Mouse (Mus musculus) CH12.LX (cell line): ENCODE results near the gene Me3. TPM values are rescaled to one million over a fixed set of nuclear protein-coding genes. Genes with fewer than 3 reads are reported as not detected.

ENCODE experiments used
- DNase-seq: peaks from one replicate; pipeline ENCODE4 v3.0.0-alpha.2; 2013; ENCODE audit errors: extremely low read depth
- H3K27ac ChIP-seq: 2 replicates; pipeline ENCODE4 v1.5.1; 2012; ENCODE audit warnings: low read depth, mild to moderate bottlenecking, control low read depth, moderate library complexity; ENCODE audit not compliant: insufficient read depth
- H3K27me3 ChIP-seq: replicated peaks from 2 replicates; pipeline ENCODE3; 2012; ENCODE audit warnings: inconsistent platforms
- H3K36me3 ChIP-seq, 2 experiments: replicated peaks in 1 of 2; 2 replicates each; pipeline versions ENCODE3 to v1.6.1; 2012; ENCODE audit warnings: inconsistent platforms in 1 of 2, low read length in 1 of 2, mild to moderate bottlenecking in 1 of 2, mixed read lengths in 1 of 2, moderate library complexity in 1 of 2; ENCODE audit not compliant: control insufficient read depth in 1 of 2, insufficient read depth in 1 of 2
- H3K4me1 ChIP-seq, 2 experiments: 2 replicates each; pipeline ENCODE4 v1.6.1; 2012; ENCODE audit warnings: inconsistent platforms in 1 of 2, moderate library complexity in 1 of 2; ENCODE audit not compliant: insufficient read depth in 2 of 2, control insufficient read depth in 1 of 2
- H3K4me2 ChIP-seq: 2 replicates; pipeline ENCODE4 v1.6.1; 2012; ENCODE audit warnings: low read depth, mild to moderate bottlenecking, control low read depth; ENCODE audit not compliant: poor library complexity, insufficient read depth, severe bottlenecking
- H3K4me3 ChIP-seq, 3 experiments: fragments of 150-350 bp in 1 of 3; sonication (generic) in 1 of 3; replicated peaks in 1 of 3; 2 replicates each; pipeline versions ENCODE3 to v1.5.1; 2011 to 2012; ENCODE audit warnings: low read depth in 2 of 3, low read length in 2 of 3, mild to moderate bottlenecking in 2 of 3, moderate library complexity in 2 of 3, control low read depth in 1 of 3, improper control_type of control experiment in 1 of 3, inconsistent platforms in 1 of 3, mixed read lengths in 1 of 3; ENCODE audit not compliant: poor library complexity in 1 of 3
- H3K79me2 ChIP-seq: replicated peaks from 2 replicates; pipeline ENCODE4 v1.6.1; 2012; ENCODE audit warnings: mild to moderate bottlenecking, moderate library complexity; ENCODE audit not compliant: control insufficient read depth, poor library complexity, insufficient read depth, severe bottlenecking; ENCODE audit errors: extremely low read depth
- H3K9ac ChIP-seq: 2 replicates; pipeline ENCODE4 v1.6.1; 2012; ENCODE audit warnings: low read depth, mild to moderate bottlenecking, control low read depth, moderate library complexity; ENCODE audit not compliant: insufficient read depth
- H3K9me3 ChIP-seq: replicated peaks from 2 replicates; pipeline ENCODE3; 2012; ENCODE audit warnings: low read length, inconsistent platforms, mixed read lengths
- BHLHE40 ChIP-seq: IDR thresholded peaks from 2 replicates; pipeline ENCODE4 v1.6.1; 2011; ENCODE audit warnings: mild to moderate bottlenecking, low read depth, low read length, improper control_type of control experiment
- CHD2 ChIP-seq: IDR thresholded peaks from 2 replicates; pipeline ENCODE4 v1.6.1; 2011; ENCODE audit warnings: low read length, improper control_type of control experiment
- E2F4 ChIP-seq: IDR thresholded peaks from 2 replicates; pipeline ENCODE4 v1.6.1; 2011; ENCODE audit warnings: low read depth, low read length, improper control_type of control experiment; ENCODE audit not compliant: insufficient replicate concordance
- GABPA ChIP-seq: IDR thresholded peaks from 2 replicates; pipeline ENCODE4 v1.6.1; 2012; ENCODE audit warnings: low read depth, low read length, improper control_type of control experiment, inconsistent platforms; ENCODE audit not compliant: insufficient replicate concordance
- IRF4 ChIP-seq: IDR thresholded peaks from 2 replicates; pipeline ENCODE4 v1.6.1; 2014; ENCODE audit warnings: low read depth, mild to moderate bottlenecking, inconsistent platforms, low read length, improper control_type of control experiment
- JUND ChIP-seq: conservative IDR thresholded peaks from 2 replicates; pipeline ENCODE4 v1.6.1; 2011; ENCODE audit warnings: low read depth, low read length, improper control_type of control experiment
- MEF2A ChIP-seq: IDR thresholded peaks from 2 replicates; pipeline ENCODE4 v1.6.1; 2014; ENCODE audit warnings: low read depth, mild to moderate bottlenecking, inconsistent platforms, low read length, improper control_type of control experiment, borderline replicate concordance
- NELFE ChIP-seq: IDR thresholded peaks from 2 replicates; pipeline ENCODE4 v1.6.1; 2011; ENCODE audit warnings: low read depth, low read length, improper control_type of control experiment
- PAX5 ChIP-seq: IDR thresholded peaks from 2 replicates; pipeline ENCODE4 v1.6.1; 2012; ENCODE audit warnings: low read length, inconsistent platforms, mixed read lengths
- POLR2AphosphoS2 ChIP-seq: IDR thresholded peaks from 2 replicates; pipeline ENCODE4 v1.6.1; 2011; ENCODE audit warnings: low read depth, low read length, improper control_type of control experiment
- RCOR1 ChIP-seq: conservative IDR thresholded peaks from 2 replicates; pipeline ENCODE4 v1.6.1; 2012; ENCODE audit warnings: low read depth, mild to moderate bottlenecking, inconsistent platforms, low read length, improper control_type of control experiment
- ZMIZ1 ChIP-seq: IDR thresholded peaks from 2 replicates; pipeline ENCODE4 v1.6.1; 2012; ENCODE audit warnings: low read depth, mild to moderate bottlenecking, inconsistent platforms, low read length, improper control_type of control experiment
- ZNF384 ChIP-seq: IDR thresholded peaks from 2 replicates; pipeline ENCODE4 v1.6.1; 2012; ENCODE audit warnings: low read depth, low read length, improper control_type of control experiment, inconsistent platforms
- dilution Hi-C: fragments of 300-500 bp; cut with MboI; formaldehyde crosslinking; loops from 2 replicates; pipeline ENCODE4 v1.14.3; 2020; ENCODE audit warnings: low sequenced_read_pairs; ENCODE audit not compliant: extremely low pct_unique_long_range_greater_than_20kb, extremely low pct_ligation_motif_present
- in situ Hi-C: fragments of 300-500 bp; cut with MboI; formaldehyde crosslinking; loops from 3 replicates; pipeline ENCODE4 v1.14.3; 2019; ENCODE audit warnings: low sequenced_read_pairs, low pct_ligation_motif_present, low pct_unique_long_range_greater_than_20kb, mixed read lengths
- polyA plus RNA-seq: library from polyadenylated mRNA; unstranded; fragments of >175 nt; gene quantifications from 2 replicates; pipeline ENCODE4 v1.2.1, GENCODE M21; 2012; ENCODE audit warnings: low read depth; ENCODE audit not compliant: insufficient read length
- total RNA-seq, 2 experiments: library from RNA; depleted of rRNA; stranded (reverse); fragments of 300-350 nt in 1 of 2; fragments of >200 nt in 1 of 2; gene quantifications; 2 replicates each; pipeline ENCODE4 v1.2.3; 2012 to 2014

Gene Me3
- total and polyA plus RNA-seq, 3 experiments = not detected

- Histone ChIP-seq H3K9me3 (peaks cover 3% of the 10 kb centered on the region), H3K4me3 (no peak overlapping the region)
- in situ Hi-C loops = no loop called here
- TF ChIP-seq NELFE = no peak
- TF ChIP-seq RCOR1 = no peak
- TF ChIP-seq MEF2A = no peak
- no peak for TF ChIP-seq E2F4
- TF ChIP-seq CHD2 = no peak
- TF ChIP-seq BHLHE40 = no peak
- no peak for TF ChIP-seq ZNF384
- TF ChIP-seq POLR2AphosphoS2 = no peak
- TF ChIP-seq GABPA = no peak
- TF ChIP-seq IRF4 = no peak
- TF ChIP-seq PAX5 = no peak
- TF ChIP-seq, all 38 proteins: peak for 0
- dilution Hi-C loops = no loop called here
- Histone ChIP-seq H3K9ac (no peak overlapping the region), H3K27ac (no peak overlapping the region), H3K4me1 (no peaks in the 10 kb centered on the region), H3K4me2 (no peak overlapping the region), H3K27me3 (no peaks in the 10 kb centered on the region), H3K79me2 (no peaks in the 10 kb centered on the region), H3K36me3 (no peaks in the 10 kb centered on the region)
- DNase-seq = no peak
Observed at GRCm38 (mm10) chr7:89616235-89616634, 16.0 kb upstream of the Me3 start.

DNA sequence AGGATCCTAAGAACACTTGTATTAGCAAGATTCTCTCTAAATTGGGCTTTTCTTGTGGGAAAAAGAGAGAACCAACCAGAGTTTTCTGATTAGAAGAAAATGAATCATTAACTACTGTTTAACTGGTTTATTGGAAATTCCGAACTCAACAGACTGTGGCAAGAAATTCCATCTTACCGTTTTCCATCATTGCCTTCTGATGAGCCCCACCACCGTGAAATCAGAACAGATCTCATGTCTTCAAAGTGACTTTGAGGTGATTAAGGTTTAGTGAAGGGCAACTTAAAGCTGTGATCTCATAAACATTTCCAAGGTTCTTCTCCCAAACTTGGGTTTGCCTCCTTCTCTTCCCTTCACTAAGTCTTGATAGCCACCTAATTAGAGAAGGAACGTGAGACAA is 8.9 kb upstream of the Me3 start:
- H3K79me2 ChIP-seq = no peaks in the 10 kb centered on the region
- TF ChIP-seq GABPA (no peak), PAX5 (no peak), ZMIZ1 (no peak)
- dilution Hi-C loops = no loop called here
- peaks cover 2 to 6% of the 10 kb centered on the region in 2 experiments; a peak in 3 of 4 replicates for H3K4me1 ChIP-seq
- no peaks in the 10 kb centered on the region for H3K27me3 ChIP-seq
- no peak overlapping the region for H3K4me3 ChIP-seq
- no peak overlapping the region for H3K27ac ChIP-seq
- no peak overlapping the region for H3K4me2 ChIP-seq
- H3K9ac ChIP-seq = no peak overlapping the region
- DNase-seq = no peak
- H3K9me3 ChIP-seq = no peaks in the 10 kb centered on the region
- H3K36me3 ChIP-seq = no peaks in the 10 kb centered on the region
- in situ Hi-C loops = no loop called here

- dilution Hi-C loops = no loop called here
- Histone ChIP-seq H3K9me3 (no peaks in the 10 kb centered on the region), H3K9ac (no peak overlapping the region), H3K27me3 (no peaks in the 10 kb centered on the region), H3K4me3 (no peak overlapping the region), H3K4me1 (peaks cover 4 to 13% of the 10 kb centered on the region in 2 experiments; a peak in 3 of 4 replicates), H3K27ac (no peak overlapping the region), H3K4me2 (no peak overlapping the region), H3K36me3 (no peaks in the 10 kb centered on the region), H3K79me2 (no peaks in the 10 kb centered on the region)
- DNase-seq = no peak
- TF ChIP-seq JUND (no peak), ZNF384 (peak; percentile 19; the same call in 1 of the 2 replicates)
- in situ Hi-C loops = no loop called here
Observed at GRCm38 (mm10) chr7:89627393-89627792, 4.8 kb upstream of the Me3 start.
